Mouse (Mus musculus) frontal cortex, postnatal 36 days (tissue): ENCODE results near the gene Ankrd60.

ENCODE experiments used
- DNase-seq, 2 experiments: peaks; one replicate each; pipeline ENCODE4 v3.0.0; 2022; ENCODE audit warnings: low spot score in 2 of 2

Ankrd60 gene

DNA sequence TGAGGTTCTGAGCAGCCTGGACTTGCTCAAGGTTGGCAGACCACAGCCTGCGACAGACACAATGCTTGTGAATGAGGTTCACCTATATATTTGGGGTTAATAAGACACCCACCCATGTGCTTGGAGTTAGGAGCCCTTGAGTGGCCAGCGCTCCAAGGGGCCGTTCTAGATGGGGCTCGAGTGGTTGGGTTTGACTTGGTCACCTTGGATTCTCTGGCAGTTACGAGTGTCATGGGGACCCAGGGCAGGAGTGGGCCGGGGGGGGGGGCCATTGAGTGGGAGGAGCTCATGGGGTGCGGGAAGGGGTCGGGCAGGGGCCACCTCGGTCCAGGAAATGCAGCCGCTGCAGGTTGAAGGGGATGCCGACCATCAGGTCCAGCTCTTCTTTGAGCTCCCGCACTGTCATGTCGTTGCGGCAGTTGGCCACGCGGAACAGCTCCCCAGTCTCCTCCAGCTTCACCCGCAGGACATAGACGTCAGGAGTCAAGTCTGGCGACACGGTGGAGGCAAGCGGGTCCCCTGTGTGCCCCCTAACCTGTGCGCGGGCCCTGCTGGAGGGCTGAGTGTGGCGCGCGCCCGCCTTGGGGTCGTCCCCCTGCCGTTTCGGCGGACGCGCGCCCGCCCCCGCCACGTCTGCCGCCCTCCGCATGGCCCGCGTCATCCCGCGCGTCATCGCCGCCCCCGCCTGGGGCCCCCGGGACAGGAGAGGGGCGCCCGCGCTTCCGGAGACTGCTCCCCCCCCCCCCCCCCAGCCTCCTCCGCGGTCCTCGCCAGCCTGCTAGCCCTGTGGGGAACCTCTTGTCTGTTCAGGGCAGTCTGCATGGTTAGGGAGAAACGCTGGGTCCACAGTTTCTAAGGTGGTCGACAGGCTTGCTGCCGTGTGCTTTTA lies at the start of gene Ankrd60:
Gene Ankrd60, minus strand, starts transcription at position 697 of the 889 bp plus-strand sequence.
- DNase-seq, result no peak

GRCm38 (mm10) chr2:173625786-173626185 lies 47.6 kb upstream of the Ankrd60 start:
- DNase-seq, result no peak

- no peak for DNase-seq
Observed at GRCm38 (mm10) chr2:173624667-173625066, 46.5 kb upstream of the Ankrd60 start.

DNA sequence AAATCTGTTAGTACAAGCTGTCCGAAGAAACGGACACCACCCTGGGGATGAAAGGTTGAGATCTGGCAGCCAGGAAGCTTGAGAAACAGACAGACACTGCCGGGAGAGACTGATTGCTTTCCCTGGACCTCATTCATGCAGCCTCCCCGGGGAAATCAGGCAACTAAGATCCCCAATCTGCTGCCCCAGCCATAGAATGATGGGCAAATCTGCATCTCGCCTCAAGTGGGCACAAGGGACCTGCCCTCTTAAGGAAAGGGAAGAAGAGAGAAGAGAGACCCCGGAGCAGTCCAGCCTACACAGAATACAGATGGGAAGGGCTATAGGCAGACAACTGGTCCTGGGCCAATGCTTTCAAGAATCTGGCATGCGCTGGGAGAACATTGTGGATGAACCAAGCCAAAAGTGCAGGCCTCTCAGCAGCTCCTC lies 44.0 kb upstream of the Ankrd60 start:
- no peak for DNase-seq

GRCm38 (mm10) chr2:173620645-173621044 lies 42.5 kb upstream of the Ankrd60 start:
- no peak for DNase-seq

DNA sequence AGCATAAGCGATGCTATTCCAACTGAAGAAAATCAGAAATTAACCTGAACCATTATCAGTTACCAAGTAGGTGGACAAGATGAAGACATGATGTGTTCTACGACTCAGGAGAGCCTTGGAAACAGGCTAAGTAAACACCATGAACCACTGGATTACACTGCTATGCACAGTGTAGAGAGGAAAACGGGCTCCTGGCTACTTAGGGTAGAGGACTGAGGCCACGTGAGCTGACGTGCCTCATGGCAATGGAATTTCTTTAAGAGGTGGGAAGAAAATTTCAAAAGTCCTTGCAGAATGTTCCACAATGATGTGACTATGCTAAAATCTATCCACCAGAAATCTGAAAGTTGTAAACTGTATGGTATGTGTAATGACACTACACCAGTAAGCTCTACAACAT lies 41.0 kb upstream of the Ankrd60 start:
- no peak for DNase-seq

- DNase-seq, result no peak
Observed at GRCm38 (mm10) chr2:173616156-173616555, 38.0 kb upstream of the Ankrd60 start.

- no peak for DNase-seq
Observed at GRCm38 (mm10) chr2:173615378-173616081, 37.4 kb upstream of the Ankrd60 start.

DNA sequence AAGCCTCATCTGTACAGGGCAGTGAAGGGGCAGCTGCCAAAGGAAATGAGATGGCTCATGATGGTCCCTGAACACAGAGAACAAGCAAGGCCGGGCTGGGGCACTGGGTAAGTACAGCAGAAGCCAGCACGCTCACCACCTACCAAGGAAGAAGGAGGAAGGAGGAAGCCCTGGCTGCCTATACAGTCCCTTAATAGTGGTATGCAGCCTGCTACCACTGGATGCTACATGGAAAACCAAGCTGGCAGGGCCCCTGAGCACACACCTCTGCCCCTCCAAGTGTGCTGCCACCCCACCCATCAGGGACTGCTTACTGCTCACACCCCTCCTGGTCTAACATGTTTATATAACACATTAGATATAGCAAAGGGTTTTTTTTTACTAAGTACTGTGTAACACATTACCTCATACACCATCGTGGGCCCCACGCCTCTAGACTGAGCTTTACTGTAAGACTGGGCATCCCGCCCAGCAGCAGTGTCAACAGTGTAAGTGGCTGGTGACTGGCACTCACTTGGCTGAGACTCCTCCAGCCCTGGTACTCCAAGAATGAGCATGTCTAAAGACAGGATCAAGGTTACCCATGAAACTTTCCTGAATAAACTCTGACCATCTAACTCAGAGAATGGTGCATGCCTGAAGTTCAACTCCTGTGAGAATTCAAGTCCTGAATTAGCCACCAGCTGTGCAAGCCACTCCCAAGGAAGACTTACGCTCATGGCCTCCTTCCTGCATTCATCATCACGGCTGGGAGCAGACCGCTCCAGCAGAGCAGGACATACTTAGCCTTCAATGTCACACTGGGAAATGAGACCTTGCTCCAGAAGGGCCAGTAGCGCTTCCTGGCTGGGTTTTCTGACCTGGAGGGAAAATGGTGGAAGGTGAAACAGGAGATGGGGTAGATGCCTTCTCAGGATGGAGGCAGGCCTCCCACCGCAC lies 30.1 kb upstream of the Ankrd60 start:
- DNase-seq, result no peak

- no peak for DNase-seq
Observed at GRCm38 (mm10) chr2:173606415-173606804, 28.2 kb upstream of the Ankrd60 start.

- DNase-seq, result no peak
Observed at GRCm38 (mm10) chr2:173605713-173606414, 27.7 kb upstream of the Ankrd60 start.

GRCm38 (mm10) chr2:173601861-173602260 lies 23.7 kb upstream of the Ankrd60 start:
- no peak for DNase-seq

DNA sequence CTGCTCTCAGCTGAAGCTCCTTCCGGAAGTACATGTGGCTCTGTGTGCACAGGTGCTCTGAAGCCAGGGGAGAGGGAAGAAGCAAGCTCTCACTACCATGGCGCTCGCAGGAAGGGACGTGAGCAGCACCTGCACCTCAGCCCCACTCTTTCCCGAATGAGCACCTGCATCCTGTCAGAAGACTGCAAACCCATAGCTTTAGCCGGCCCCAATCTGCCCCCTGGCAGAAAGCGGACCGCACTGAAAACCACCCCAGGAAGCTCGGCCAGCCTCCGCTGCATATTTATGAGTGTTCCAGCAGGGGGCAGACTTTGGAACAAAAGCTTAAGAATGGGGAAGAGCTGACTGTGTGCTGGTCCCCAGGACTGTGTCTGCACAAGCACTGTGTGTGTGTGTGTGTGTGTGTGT lies 17.2 kb upstream of the Ankrd60 start:
- no peak for DNase-seq

GRCm38 (mm10) chr2:173594313-173595063 lies 16.3 kb upstream of the Ankrd60 start:
- no peak for DNase-seq

DNA sequence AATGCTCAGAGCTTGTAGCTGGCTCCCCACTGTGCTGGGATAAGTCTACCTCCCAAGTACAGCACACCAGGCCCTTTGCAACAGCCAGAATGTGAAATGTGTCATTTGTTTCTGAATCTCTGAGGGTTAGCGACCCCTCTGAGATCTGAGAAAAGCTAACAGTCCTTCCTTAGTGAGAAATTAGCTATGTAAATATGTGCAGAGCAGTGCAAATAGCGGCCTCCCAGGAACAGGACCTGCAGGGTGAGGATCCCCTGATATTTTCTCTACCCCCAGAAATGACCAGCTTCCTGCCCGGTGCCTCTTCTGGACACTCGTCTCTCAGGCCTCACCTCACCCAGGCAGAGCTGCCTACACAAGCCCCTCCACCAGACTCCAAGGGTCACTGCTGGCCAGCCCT lies 15.7 kb upstream of the Ankrd60 start:
- DNase-seq, result no peak

DNA sequence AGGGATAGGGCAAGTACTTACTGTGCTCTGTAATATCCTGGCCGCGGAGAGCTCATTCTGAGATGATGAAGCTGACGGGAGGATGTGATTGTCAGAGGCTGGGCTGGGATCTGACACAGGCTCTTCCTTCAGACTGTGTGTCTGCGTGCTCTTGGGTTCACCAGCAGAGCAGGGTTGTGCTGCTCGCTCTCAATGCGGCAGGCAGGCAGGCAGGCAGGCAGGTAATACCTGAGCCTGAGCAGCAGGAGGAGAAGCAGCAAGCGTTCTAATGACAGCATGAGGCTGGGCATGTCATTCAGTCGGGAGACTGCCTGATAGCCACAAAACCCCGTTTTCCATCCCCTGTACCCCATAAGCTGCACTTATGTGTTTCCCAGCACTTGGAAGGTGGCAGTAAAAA lies 14.6 kb upstream of the Ankrd60 start:
- no peak for DNase-seq

GRCm38 (mm10) chr2:173587411-173587810 lies 9.2 kb upstream of the Ankrd60 start:
- no peak for DNase-seq

DNA sequence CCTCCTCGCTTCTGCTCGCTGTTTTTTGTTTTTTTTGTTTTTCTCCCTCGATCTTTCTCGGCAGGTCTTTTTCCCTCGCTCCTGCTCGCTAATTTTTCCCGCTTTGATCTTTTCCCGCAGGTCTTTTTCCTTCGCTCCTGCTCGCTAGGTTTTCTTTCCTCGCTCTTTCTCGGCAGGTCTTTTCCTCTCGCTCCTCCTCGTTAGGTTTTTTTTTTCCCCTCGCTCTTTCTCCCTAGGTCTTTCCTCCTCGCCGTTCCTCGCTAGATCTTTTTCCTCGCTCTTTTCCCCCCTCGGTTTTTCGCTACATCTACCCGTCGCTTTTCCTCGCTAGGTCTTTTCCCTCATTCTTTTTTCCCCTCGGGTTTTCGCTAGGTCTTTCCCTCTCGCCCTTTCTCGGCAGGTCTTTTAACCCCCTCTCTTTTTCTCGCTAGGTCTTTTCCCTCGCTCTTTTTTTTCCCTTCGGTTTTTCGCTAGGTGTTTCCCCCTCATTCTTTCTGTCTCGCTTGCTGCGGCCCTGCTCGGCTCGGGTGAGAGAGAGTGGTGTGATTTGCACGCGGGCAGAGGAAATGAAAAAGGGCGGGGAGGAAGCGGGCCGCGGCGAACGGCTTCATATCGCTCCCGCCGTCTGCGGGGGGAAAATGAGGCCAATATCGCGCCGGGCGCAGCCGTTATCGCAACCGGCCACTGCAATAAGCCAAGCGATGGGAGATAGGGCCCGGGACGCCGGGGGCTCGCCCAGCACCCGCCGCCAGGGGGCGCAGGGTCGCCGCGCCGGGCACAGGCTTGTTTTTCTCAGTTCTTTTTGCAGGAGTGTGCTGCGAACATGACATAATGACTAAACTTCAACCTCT lies 8.2 kb upstream of the Ankrd60 start:
- DNase-seq, result peak; percentile 24 to 49

DNA sequence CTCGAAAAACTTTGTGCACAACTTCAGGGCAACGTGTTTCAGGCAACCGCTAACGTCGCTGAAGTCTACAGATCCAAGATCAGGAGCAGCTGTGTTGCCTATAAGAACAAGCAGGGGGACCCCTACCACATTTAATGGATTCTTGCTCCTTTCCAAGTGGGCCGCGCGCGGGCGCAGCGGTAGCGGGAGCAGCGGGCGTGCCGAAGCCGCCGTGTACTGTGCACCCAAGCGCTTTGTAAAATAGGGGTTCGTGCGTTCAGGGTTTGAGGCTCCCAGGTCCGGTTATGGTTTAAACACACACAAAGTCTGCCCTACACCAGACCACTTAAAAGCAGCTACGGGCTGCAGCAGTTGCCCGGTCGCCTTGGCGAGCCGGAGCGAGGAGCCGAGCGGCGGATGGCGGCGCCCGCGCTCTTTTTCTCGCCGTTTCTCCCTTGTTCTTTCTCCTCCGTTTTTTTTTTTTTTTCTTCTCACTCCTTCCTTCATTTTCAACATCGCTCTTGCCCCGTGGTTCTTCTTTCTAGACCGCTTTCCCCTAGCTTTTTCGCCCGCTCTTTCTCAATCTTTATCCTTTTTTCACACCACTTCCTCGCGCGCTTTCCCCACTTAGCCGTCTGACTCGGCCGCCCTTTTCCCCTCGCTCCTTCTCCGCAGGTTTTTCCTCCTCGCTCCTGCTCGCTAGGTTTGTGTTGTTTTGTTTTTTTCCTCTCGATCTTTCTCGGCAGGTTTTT lies 7.4 kb upstream of the Ankrd60 start:
- peak in 1 of 2 experiments; percentile 26 for DNase-seq
